Mouse (Mus musculus) testis, postnatal 10 days (tissue): Measurements from ENCODE around the gene Cdca8.
A peak's percentile ranks its signal among the peaks of the same experiment; 100 is the strongest.
"Not testable (repeated sequence)": the region's sequence is repeated elsewhere in the genome, so short reads cannot be mapped to it uniquely, and the experiment has no call there.

Experiments
- DNase-seq: peaks from one replicate; pipeline ENCODE4 v3.0.0; 2021; ENCODE audit warnings: low spot score

Gene Cdca8

DNA sequence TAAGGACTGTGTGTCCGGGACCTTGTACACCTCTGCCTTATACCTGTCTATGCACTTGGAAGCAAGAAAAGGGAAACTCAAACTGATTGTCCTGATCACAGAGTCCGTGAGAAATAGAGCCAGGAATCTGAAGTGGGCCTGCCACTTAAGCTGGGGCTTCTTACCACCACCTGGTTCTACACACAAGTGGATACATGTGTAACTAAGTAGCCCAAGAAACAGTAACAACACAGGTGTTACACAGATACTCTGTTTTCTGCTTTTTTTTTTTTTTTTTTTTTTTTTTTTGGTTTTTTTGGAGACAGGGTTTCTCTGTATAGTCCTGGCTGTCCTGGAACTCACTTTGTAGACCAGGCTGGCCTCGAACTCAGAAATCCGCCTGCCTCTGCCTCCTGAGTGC is at the start of gene Cdca8:
Gene Cdca8, minus strand, starts transcription at position 101 of the 400 bp plus-strand sequence.
- not testable (repeated sequence) for DNase-seq

DNA sequence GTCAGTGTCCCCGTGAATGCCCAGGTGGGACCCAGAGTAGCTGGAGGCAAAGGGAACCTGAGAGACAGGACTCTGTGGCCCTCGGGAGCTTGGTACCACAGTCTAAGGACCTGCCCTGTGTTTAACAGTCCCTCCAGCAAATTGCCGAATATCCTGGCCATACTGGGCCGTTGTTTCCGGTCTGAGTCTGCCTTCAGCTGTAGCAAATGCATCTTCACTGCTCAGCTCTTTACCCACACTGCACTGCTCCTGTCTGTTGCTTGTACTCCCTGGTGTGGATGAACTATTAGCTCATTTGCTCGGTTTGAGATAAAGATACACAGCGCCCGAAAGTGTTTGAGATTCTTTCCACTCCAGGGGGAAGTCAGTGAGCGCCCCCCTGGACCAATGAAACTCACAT is 49.3 kb upstream of the Cdca8 start:
- no peak for DNase-seq

DNA sequence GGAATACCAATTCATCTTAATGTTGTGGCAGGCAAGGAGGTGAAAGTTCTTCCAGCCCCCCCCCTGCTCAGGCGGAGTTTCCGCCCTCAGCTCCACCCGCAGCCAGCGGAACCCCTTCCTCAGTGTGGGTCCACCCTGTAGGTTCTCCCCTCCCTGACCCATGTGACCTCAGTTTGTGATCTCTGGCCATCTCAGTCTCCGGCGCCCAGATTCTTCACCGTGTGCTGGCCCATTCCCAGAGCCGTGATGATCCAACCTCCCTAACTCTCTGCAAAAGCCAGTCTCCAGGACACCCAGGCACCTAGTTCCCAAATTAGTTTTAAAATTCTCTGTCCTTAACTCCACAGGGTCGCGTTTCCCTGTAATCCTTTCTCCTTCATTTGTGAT is 48.6 kb upstream of the Cdca8 start:
- no peak for DNase-seq

DNA sequence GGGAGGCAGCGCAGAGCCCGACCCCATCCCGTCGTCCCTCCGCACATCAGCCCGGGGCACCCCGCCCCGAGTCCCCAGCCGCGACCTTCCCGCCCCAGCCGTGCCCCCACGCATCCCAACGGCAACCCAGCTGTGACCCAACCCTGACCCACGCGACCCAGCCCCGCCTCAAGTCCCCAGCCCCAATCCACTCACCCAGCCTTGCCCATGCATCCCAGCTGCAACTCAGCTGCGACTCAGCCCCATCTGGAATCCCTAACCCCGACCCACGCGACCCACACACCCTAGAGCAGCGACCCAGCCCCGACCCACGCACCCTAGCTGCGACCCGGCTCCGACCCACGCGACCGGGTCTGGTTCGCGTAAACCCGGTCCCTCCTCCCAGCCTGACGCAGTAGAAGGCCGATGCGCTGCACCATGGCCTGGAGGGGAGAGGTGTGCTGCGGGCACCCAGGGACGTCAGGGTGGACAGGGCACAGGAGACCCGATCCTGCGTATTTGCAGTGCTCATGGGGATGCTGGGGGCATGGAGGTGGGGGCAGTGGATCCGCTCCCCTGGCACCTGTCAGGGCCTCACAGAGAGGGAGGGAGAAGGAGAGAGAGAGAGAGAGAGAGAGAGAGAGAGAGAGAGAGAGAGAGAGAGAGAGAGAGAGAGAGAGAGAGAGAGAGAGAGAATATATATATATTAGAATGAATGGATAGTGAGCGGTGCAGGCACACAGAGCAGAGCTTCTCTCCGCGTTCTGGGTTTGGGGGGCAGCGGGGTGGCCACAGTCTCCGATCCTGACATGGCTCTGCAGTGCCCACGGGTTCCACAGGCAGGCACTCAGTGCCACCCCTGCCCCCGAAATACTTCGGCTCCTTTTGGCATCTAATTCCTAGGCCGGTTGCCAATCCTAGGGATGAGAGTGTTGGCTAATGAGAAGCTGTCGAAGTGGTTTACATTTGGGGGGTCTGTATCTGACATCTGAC is 47.9 kb upstream of the Cdca8 start:
- DNase-seq, result no peak

DNA sequence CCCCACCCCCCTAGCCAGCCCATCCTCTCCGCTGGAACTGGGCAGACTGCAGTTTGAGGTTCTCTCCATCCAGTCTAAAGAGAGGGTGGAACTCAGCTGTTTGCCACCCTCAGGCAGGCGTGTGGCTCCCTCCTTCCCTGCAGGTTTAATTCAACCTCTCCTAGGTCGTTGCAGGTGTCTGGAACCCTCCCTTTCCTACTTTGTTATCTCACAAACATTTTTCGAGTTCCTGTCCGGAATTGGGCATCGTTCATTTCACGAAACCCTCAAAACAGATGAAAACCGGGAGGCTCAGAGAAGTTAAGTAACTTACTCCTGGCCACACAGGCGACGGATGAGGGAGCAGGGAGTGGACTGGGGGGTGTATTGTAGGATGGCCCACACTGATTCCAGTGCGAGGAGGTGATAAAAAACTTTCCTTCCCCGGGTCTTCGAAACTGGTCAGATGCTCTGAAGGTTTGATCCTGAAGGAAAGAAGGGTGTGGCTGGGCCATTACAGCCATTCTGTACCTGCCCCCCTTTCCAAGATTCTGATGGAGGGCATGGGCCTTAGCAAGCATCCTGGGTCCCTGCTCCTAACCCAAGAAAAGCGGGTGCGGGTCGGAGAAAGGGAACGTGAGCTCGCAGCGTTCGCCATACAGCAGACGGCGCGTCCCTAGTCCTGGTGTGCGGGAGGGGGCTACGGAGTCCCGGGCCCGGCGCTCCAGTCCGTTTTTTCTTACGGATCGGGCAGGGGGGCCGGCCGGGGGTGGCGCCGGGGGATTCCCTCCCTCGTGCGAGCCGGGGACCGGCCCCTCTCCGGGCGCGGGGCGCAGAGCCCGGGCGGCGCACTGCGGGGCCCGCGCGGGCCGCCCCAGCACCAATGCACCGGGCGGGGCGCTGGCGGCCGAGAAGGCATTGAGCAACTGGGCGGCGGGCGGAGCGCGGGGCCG is 46.8 kb upstream of the Cdca8 start, which contains the start of gene Rspo1:
Gene Rspo1, plus strand, starts transcription at position 760 of the 932 bp plus-strand sequence.
- DNase-seq, result peak; percentile 67

DNA sequence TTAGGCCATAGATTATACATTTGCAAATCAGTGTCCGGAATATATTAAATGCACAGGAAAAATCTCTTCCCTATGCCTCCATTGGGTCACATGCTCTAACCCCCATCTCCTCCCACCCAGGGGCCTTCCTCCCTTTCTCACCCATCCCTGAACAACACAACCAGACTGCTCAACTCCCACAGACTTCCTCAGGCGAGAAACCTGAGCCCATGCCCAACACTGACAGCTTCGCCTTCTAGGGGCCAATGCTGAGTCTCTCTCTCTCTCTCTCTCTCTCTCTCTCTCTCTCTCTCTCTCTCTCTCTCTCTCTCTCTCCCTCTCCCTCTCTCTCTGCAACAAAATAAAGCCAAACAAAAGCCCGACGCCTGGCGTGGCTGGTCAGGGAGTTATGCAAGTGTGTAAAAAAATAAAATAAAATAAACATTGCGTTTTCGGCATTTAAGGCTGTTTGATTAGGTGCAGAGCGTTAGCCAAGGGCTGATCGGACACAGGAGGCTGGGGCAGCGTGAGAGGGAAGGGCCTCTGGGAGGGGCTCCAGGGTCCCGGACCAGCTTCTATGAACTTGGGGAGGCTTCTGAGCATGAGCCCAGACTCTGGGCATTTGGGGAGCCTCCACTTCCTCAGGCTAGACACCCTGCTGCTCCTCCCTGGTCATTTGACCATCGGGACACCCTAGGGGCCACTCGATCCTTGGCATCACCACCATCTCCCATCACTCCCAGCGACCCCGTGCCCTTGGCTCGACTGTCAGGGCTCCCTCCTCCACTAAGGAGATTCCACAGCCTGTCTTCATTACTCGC is 46.0 kb upstream of the Cdca8 start:
- DNase-seq, result no peak

DNA sequence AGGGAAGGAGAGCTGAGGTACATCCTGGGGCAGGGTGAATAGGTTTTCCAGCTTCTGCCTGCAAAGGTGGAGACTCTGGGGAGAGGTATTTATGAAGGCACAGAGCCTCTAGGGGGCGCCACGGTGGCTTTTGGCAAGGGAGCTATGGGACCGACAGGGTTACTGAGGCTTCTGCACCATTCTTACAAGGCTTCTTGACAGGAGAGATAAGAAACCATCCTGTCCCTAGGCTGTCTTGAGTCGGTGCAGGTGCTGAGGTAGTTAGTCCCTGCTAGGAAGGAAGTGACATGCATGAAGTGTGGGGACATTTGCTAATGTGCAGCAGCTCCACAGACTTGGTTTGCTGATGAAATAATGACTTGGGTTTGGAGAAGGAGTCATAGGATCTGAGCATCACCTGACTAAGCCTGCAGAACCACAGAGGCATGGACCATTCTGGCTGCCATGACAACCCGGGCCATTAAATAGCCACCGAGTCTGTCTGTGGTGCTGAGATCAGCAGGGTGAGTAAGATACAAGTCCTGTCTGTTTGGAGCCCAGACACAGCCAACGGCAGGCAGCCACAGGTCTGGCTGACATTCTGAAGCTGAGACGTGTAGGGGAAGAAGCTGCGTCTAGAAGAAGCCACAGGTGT is 44.9 kb upstream of the Cdca8 start:
- DNase-seq, result peak; percentile 65

DNA sequence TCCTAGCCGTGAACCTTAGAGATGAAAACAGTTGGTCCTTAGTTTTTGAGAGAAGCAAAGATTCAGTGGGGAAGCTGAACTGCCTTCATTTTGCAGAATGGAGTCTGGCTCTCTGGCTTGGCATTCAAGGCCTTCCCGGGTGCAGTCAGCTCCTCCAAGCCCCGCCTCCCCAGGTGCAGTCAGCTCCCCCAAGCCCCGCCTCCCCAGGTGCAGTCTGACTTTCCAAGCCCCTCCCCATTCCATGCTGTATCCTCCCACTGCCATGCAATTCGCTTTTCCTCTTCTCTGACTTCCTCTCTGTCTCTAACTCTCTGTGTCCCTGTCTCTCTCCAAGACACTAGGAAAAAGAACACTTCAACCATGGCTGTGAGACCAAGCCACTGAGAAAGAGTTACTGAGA is 39.1 kb upstream of the Cdca8 start:
- no peak for DNase-seq

DNA sequence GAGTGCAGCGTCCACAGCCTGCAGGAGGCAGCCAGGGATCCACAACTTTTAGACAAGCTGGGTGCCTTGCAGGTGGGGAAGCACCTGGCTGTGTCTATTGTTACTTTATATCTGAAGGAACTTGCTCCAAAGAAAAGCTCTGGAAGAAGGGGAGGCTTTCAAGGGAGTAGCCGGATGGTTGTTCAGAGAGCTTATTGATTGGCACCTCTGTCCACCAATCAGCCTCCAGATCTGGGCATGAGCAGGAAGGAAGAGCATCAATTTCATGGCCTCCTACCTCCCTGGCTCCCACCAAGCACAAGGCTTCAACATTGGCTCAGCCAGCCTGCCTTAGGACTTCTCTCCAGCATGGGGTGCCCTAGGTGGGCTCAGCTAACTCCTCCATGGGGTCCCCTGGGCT is 34.2 kb upstream of the Cdca8 start:
- no peak for DNase-seq

DNA sequence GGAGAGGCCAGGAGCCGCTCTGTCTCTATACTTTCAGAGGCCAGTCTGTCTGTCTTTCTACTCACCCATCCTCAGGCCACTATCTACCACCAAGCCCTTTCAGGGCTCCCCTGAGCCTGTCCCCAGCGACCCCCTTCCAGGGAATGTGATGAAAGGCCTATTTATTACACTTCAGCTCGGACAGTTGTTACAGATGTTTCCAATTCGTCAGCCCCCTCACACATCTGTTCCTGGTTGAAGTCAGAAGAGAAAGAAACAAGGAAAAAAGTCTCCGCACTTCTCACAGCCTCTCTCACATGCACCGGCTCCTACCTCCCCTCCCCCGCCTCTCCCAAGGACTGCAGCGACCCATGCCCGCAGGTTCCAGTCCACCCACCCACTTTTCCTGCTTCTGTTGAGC is 33.2 kb upstream of the Cdca8 start:
- no peak for DNase-seq

DNA sequence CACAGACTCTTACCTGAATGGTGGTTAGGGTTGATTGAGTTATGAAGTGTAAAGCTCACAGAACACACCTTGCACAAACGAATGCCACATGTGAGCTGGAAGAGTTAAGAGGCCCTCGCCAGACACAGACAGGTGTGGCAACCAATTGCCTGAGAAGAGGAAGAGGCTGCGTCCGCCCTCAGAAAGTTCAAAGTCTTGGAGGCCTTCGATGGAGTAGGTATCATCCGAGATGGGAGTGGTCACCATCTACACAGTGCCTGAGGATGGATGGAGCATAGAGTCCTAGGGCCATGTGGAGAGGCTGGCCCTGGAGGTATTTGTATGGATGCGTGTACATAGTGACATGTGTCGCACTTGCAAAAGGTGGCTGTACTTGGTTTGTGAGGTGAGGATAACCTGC is 32.0 kb upstream of the Cdca8 start:
- DNase-seq, result no peak

DNA sequence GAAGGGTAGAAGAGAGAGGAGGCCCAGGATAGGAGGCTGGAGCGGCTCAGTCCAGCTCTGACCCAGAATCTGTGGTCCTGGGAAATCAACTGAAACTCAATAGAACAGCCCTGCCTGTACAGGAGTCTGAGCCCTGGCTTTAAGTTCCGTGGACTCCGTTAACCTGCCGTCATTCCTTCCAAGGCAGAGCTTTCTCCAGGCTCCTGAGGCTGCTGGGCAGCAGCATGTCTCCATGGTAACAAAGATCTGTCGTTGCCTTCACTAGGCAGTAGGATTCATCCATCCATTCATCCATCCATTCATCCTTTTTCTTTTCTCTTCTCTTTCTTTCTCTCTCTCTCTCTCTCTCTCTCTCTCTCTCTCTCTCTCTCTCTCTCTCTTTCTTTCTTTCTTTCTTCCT is 31.6 kb upstream of the Cdca8 start:
- DNase-seq, result no peak

DNA sequence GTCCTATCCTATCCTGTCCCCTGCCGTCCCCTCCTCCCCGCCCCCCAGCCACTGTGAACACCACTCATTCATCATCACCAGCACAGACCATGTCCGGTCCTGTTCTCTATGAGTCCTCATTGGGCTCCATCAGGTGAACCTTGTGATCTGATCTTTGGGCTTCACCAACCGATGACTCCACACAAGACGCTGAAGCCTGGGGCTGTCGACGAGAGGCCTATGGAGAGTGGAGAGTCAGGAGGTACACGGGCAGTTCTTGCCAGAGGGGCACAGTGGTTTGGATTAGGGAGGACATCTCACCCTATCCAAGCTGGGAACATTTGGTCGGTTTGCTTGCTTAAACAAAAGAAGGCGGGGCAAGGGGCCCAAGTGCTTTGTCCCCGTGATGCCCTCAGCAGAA is 31.1 kb upstream of the Cdca8 start:
- DNase-seq, result no peak

DNA sequence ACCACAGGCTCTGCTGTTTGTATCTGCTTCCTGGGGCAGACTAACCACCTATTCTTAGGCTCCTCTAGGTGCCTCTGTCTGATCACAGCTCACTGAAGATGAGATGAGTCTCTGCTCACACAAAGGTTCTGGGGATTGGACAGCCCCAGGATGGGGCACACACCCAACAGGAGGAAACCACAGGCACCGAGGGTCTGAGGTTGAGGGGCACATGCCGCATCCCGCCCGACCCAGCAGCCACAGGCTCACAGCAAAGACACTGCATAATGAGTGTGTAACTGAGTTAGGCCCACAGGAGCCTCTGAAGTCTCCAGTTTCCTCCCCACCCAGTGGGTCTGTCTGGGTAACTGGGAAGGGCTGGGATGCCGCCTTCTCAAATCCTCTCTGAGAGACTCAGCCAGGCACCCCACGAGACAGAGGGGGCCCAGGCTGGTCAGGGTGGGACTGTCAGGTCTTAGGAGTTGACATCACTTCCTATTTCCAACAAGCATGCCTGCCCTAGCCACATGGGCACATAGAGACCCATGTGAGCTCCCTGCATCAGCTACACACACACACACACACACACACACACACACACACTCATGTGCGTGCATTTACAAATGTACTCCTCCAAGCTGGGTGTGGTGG is 30.2 kb upstream of the Cdca8 start:
- no peak for DNase-seq

DNA sequence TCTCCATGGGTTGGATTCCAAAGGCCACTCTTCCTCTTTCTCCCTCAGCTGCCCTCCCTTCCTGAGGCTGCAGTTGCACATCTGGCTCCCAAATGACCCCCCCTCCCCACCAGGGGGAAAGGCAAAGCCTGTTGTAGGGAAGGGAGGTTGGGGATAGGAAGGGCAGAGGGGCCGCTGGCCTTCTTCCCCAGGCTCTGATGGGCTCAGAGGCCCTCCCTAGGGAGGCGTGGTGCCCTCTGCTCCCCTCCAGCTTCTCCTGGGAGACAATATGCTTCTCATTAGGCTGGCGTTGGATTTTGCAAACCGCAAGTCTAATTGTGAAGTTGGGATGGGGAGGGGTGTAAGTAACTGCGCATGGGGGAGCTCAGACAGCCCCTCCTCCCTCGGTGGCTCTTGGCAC is 29.6 kb upstream of the Cdca8 start:
- no peak for DNase-seq

DNA sequence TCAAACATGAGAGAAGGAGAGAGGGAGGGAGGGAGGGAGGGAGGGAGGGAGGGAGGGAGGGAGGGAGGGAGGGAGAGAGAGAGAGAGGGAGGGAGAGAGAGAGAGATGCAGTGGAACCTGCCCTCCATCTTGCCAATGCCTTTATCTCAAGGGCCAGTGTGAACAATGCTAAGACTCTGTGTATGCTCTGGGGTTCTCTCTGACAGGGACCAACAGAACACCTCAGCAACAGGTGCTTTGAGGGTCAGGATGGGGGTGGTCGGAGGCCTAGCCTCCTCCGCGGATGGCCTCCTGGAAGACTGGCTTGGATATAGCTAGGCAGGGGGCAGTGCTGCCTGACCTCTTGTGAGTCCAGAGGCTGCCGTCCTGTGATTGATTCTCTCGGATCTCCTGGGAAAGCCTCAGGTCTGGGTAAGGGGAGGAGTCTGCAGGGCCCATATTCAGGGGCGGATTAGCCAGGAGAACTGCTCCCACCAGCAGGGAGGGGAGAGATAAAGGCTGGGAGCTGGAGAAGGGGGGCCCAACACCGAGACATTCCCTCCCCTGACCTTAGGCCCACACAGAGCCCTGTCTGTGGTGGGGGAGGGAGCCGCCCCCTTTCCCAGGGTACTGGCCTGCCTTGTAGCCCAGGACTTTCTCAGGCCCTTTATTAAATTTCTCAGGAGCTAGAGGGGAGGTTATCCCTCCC is 25.9 kb upstream of the Cdca8 start:
- no peak for DNase-seq

DNA sequence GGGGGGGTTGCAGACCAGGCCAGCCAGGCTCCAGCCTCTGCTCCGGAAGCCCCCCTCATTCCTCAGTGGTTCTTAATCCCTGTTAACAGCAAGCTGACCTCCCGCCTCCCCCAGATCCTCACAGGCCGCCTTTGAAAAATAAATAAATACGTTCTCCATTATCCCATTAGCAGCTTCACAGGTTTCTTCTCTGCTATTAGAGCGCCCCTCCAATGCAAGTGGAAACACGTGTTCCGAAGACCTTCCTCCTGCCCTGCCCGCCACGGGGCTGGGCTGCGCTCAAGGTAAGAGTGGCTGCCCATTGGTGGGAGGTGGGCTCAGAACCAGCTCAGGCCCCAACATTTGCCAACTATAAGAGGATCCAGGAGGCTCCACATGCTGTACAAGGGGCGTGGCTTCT is 23.5 kb upstream of the Cdca8 start:
- no peak for DNase-seq

DNA sequence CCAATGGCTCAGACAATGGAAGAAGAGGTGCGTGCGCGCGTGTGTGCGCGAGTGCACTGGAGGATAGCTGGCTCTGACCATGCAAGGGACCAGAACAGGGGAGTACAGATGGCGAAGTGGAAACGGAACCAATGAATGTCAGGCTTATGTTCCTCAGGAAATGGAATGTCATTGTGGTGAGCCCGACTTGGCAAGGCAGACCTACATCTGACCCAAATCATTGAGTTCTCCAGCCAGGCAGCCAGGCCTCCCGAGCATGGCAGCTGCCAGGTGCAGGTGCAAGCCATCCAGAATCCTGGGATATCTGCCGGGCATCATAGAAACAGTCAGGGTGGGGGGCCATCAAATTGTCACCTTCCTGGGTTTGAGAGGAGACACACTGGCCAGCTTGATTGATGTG is 21.8 kb upstream of the Cdca8 start:
- DNase-seq, result no peak

DNA sequence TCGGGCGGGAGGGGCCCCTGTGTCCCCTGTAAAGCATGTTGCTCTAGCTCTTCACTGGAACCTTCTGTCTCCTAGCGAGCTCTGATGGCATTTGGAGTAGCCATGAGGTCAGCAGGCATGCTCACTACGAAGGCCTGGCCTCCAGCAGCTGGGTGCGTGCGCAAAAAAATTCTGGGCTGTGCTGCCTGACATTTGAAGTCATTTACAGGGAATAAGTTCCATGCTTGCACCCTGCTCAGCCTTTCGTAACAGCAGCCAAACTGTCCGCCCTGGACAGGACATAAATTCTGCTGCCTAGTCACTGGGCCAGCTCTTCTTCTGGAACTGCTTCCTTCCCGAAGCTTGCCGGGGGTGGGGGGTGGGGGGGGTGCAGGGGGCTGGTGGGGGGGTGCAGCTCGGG is 20.0 kb upstream of the Cdca8 start:
- DNase-seq, result no peak

DNA sequence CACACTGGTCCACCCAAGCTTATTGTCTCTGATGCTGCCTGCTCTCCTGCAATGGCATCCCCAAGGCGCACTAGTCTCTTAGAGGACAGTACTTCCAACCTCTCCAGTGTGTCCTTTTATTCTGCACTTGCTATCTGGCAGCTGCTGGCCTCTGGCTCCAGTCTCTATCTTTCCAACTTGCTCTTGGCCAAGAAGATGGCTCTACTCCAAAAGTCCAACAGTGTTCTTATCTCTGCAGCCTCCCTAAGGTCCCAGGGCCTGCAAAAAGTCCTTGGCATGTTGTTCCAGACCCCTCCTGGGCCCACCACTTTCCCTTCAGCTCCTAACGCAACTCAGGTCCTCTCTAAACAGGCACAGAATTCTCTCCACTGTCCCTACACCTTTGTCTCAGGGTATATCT is 18.2 kb upstream of the Cdca8 start:
- no peak for DNase-seq
